Mouse (Mus musculus) cortical plate, adult 2 months (tissue): Measurements from ENCODE around the gene Itpr1. TPM values are rescaled to one million over a fixed set of nuclear protein-coding genes. Genes with fewer than 3 reads are reported as not detected.

Experiments
- H3K27ac ChIP-seq: fragments of 200-500 bp; 2 replicates; pipeline ENCODE4 v1.5.1; 2012; ENCODE audit warnings: low read length, control low read depth, inconsistent platforms; ENCODE audit not compliant: insufficient read depth
- H3K4me1 ChIP-seq: fragments of 200-500 bp; 2 replicates; pipeline ENCODE4 v1.6.1; 2011; ENCODE audit warnings: low read length; ENCODE audit not compliant: control insufficient read depth, insufficient read depth
- H3K4me3 ChIP-seq: fragments of 200-500 bp; 2 replicates; pipeline ENCODE4 v1.5.1; 2011; ENCODE audit warnings: mild to moderate bottlenecking, low read length, control low read depth; ENCODE audit not compliant: insufficient read depth
- CTCF ChIP-seq: fragments of 200-500 bp; IDR thresholded peaks from 2 replicates; pipeline ENCODE4 v1.5.1; 2011; ENCODE audit warnings: mild to moderate bottlenecking, control low read depth, low read length; ENCODE audit not compliant: insufficient read depth; ENCODE audit errors: extremely low read depth
- POLR2A ChIP-seq: fragments of 200-500 bp; IDR thresholded peaks from 2 replicates; pipeline ENCODE4 v1.6.1; 2011; ENCODE audit warnings: mild to moderate bottlenecking, low read length, control low read depth; ENCODE audit not compliant: insufficient read depth; ENCODE audit errors: extremely low read depth
- polyA plus RNA-seq: library from polyadenylated mRNA; depleted of rRNA; stranded (reverse); fragments of >200 nt; gene quantifications from 2 replicates; pipeline ENCODE4 v1.2.3, GENCODE M21; 2012

Gene Itpr1
- polyA plus RNA-seq, 1 experiment = 152 TPM

DNA sequence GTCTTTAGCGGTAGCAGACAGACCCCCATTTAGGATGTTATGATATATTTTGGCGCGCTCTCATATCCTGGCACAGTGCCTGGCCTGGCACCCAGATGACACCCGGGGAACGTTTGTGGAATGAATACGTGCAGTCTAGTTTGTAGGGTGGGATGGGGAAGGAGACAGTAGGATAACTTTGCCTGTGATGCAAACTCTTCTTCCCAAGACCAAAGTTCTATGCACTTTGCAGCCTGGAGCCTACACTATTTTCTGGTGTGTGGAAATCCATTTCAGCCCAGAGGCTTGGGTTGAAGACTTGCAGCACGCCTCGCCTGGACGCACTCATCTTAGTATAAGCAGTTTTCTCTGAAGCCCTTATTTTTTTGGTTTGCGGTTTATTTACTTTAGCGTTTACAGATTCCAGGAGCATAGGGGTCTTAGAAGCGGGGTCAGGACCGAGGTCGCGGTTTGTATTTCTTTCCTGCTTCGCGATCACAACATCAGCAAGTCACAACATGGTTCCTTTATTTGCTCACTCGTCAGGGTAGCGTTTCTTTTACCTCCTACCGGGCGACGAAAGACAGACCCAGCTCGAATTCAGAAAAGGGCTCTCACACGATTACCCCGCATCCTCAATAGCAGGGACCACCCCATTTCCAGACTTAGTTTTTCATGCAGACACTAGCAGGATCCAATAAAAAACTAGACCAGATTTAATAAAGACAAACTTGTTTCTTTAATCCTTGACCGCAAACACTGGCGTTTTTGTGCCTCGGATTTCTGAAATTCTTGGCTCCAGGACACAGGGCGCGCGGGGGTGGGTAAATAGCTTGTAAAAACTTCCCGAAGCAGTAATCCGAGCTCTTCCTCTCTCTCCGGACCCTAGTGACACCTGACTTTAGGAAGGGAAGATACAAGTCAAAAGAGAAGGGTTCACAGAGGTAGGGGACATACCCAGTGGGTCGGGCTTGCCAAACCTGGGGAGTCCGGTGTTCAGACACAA, 708 bp upstream of the Itpr1 start:
- Histone ChIP-seq H3K4me3 (peak overlapping the region; percentile 58), H3K4me1 (peaks cover 2% of the 10 kb centered on the region), H3K27ac (no peak overlapping the region)
- no peak for TF ChIP-seq POLR2A
- TF ChIP-seq CTCF = no peak

DNA sequence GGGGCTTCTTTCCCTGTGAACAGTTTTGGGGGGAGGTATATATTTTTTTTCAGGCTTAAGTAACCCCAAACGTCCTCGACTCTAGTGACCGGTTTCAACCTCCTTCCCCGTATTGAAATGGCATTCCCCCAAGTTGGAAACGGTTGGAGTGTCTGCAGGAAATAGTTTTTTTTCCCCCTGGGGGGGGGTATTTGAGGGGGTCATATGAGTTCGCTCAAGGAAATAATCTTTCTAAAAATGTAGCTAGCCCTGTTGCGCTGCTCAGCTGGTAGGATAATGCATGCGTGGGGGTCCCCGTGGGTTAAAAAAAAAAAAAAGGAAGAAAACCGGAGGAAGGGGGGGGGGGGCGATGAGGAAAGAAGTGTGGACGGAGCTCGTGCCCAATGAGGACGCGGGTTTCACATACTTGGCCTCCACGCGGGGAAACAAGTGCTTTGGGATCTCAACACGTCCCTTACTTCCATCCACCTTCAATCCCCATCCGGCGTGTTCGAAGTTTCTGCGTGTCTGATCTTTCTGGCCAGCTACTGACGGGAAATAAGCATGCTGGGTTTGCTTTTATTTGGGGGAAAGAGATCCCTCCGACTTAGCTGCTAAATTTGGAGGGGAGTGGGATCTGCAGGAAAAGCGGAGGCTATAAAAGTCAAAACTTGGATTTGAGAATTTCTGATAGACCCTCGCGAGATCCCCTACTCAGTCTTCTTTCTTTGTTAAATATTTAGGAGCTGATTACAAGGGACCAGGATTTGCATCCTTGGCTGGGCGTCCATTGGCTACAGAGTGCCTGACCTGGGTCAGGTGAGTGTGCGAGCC, 791 bp downstream of the Itpr1 start:
- H3K4me3 ChIP-seq = peak overlapping the region; percentile 58
- H3K4me1 ChIP-seq = peaks cover 2% of the 10 kb centered on the region
- H3K27ac ChIP-seq = no peak overlapping the region
- TF ChIP-seq CTCF (no peak), POLR2A (no peak)

DNA sequence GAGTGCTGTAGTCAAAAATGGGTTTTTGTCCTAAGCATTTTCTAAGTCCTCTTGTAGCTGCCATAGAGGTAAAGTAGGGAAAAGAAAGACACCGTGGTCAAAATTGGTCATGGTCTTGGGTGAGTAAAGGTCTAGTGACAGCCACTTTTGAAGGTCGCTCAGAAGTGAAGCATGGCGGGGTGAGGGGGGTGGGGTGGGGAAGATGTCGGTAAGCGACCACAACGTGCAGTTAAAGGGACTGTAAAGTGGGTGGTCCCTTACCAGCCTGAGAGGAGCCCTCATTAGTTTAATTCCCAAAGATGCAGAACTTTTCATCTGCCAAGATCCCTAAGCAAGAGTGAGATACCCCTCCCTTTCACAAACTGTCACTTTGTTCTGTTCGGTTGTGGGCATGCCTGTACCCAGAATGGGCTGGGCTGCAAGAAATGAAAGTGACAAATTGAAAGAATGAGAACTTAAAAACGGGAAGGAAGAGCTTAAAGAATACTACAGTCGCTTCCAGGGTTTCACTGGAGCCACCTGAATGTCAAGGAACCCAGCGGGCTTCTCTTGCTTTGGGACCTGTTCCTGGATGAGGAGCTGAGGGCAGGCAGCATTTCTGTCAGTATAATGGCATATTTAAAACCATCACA, 1.5 kb downstream of the Itpr1 start:
- Histone ChIP-seq H3K27ac (no peak overlapping the region), H3K4me1 (peaks cover 2% of the 10 kb centered on the region), H3K4me3 (peak overlapping the region; percentile 58)
- no peak for TF ChIP-seq POLR2A
- no peak for TF ChIP-seq CTCF

DNA sequence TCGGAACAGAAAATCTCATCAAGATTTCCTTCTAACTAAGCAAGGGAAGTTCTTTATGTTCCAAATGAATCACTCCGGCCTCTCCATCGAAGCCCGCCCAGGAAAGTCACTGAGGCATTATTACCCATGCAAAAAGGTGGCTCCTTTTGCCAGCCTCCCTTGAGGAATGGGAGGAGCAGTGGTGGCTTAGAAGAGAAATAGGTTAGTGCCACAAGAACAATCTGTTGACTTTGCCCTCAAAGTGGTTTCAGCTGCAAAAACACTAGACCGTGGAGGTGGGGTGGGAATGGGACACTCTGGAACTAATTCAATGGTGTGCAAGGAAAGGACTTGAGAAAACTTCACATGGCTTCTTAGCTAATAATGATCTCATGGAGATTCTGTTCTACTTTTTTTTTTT, 3.2 kb downstream of the Itpr1 start:
- TF ChIP-seq CTCF (no peak), POLR2A (no peak)
- H3K27ac ChIP-seq = no peak overlapping the region
- H3K4me3 ChIP-seq = no peak overlapping the region; the same call in 1 of the 2 replicates
- H3K4me1 ChIP-seq = peaks cover 4% of the 10 kb centered on the region

DNA sequence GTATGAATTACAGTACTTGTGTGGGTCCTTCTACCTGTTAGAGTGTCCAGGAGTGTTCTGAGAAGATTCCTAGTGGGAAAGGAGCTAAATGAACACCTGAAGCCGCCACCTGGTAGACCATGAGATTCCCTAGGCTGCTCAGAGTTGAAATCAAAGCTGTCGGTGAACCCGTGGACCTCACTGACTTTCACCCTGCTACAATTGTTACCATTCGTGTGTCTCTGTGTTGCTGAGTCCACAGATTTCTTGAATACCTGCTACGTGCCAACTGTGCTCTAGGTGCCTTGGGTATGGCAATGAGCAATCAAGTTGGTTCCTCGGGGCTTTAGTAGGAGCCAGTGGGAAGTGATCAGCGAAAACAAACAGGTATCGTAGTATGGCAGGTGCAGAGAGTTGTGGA, 3.9 kb downstream of the Itpr1 start:
- H3K4me3 ChIP-seq = no peak overlapping the region
- peaks cover 6% of the 10 kb centered on the region for H3K4me1 ChIP-seq
- TF ChIP-seq POLR2A = no peak
- TF ChIP-seq CTCF = no peak
- no peak overlapping the region for H3K27ac ChIP-seq

DNA sequence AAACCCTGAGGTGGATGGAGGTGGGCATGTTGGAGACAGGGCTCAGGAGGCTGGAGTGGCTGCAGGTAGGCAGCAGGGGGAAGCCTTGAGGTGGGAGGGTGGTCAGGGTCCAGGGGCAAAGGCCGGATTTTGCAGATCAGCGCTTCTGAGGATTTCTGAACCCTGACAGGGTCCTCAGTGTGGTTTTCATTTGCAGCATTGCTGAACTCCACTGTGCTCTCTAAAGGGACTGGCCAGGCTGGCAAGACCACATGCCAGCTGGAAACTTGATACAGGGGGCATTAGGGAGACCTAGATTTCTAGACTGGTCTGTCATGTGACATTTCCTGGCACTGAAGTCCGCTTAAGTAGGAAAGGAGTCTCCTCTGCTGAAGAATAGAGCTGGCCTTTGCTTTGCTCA, 5.1 kb downstream of the Itpr1 start:
- Histone ChIP-seq H3K4me1 (peaks cover 6% of the 10 kb centered on the region), H3K4me3 (no peak overlapping the region), H3K27ac (no peak overlapping the region)
- TF ChIP-seq CTCF (no peak), POLR2A (no peak)

DNA sequence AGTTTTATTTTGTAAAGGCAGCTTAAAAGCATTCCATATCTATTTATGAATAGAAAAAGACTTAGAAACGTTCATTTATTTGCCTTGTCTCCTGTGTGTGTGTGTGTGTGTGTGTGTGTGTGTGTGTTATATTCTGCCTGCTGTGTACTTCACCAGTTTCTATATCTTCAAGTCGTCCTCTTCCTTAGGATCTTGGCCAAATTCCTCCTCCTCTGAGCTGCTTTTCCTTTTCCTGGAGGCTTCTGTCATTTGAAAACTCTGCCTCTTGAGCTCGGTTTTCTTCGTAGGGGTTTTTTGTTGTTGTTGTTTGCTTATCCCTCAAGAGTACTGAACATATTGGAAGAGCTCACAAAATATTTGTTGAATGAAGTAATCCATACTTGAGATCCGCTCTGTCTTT, 9.5 kb downstream of the Itpr1 start:
- Histone ChIP-seq H3K4me1 (peaks cover 3% of the 10 kb centered on the region), H3K27ac (no peak overlapping the region), H3K4me3 (no peak overlapping the region)
- no peak for TF ChIP-seq CTCF
- no peak for TF ChIP-seq POLR2A

DNA sequence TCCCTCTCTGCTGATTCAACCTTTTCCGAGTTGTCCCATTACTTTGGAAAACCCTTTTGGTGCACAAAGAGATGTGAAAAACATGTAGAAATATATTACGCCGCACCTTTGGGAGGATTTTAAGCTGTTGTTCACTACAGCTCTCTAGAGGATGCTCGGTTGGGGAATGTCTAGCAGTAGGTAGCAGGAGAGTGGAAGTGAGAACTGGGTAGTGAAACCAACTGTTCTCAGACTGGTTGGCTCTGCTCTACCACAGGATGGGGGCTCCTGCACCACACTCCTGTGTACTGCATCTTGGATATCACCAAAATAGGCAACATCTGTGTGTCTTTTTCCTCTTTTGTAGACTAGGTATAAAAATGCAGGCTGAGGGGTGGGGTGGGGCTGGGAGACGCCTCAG, 10.0 kb downstream of the Itpr1 start:
- TF ChIP-seq POLR2A (no peak), CTCF (no peak)
- Histone ChIP-seq H3K27ac (no peak overlapping the region; the same call in 1 of the 2 replicates), H3K4me3 (no peak overlapping the region), H3K4me1 (peaks cover 3% of the 10 kb centered on the region)

DNA sequence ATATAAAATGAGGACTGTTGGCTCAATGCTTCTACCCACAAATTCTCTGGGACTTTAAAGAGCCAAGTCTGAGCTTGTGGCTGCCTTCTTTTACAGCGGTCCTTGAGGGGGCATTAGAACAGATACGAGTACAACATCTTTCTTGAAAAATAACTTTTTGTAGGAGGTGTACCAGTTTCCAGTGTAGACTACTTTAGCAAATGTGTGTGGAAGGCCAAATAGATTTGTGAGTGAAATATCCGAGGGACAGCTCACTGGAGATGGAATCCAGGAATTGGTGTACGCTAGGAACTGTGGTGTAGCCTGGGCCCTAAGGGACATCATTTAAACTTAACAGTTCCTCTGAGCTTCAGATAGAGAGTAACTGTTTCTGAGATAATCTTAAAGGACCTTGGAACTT, 11.5 kb downstream of the Itpr1 start:
- Histone ChIP-seq H3K27ac (no peak overlapping the region), H3K4me1 (peaks cover 3% of the 10 kb centered on the region), H3K4me3 (no peak overlapping the region)
- no peak for TF ChIP-seq CTCF
- no peak for TF ChIP-seq POLR2A

DNA sequence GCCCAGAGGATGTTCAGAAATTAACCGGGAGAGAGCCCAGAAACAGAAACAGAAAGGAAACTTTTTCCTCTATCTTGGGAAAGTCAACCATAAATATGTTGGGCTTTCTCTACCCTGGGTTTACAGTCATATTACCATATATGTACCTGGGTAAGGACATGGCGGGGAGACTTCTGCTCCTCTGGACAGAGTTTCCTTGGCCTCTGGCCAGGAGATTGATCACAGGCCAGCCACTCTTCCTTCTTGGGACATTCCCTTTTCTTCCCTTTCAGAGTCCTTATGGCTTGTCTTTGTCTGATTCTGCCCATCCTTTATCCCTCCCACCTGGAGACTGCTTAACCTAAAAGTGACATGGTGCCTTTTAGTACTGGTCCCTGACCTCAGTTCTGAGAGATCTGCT, 12.1 kb downstream of the Itpr1 start:
- H3K4me1 ChIP-seq = peaks cover 2% of the 10 kb centered on the region
- no peak overlapping the region for H3K27ac ChIP-seq
- TF ChIP-seq POLR2A = no peak
- no peak for TF ChIP-seq CTCF
- no peak overlapping the region for H3K4me3 ChIP-seq
